Mouse (Mus musculus): ENCODE data around the gene Akap7.

DNA sequence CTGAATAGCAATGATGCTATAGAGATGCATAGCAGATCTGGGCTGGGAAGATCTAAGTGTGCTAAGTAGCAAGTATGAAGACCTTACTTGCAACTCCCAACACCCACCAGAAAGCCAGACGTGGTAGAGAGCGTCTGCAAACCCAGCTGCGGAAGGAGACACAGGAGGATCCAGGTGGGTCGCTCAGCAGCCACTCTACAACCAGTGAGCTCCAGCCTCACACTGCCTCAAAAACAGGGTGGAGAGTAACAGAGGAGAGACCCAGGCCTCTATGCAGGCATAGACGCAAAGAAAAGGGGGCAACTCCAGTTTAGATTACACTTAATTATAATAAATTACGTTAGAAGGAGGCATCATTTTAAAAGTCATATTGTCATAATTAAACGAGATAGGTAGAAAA lies 88.9 kb downstream of the Akap7 start:
- no peak for TF ChIP-seq CTCF (IDR thresholded peaks at IDR 0.05; ENCODE audit: control insufficient read depth, insufficient read depth, low read length)
- no peak for TF ChIP-seq POLR2A (IDR thresholded peaks at IDR 0.05; ENCODE audit: borderline replicate concordance, control insufficient read depth, low read depth, low read length)
